Mouse (Mus musculus) ES-CJ7 (cell line): ENCODE measurements around the gene Cdc6.

Experiments
- DNase-seq: peaks from one replicate; pipeline ENCODE4 v3.0.0; 2011; ENCODE audit warnings: low read depth, low spot score

Gene Cdc6

DNA sequence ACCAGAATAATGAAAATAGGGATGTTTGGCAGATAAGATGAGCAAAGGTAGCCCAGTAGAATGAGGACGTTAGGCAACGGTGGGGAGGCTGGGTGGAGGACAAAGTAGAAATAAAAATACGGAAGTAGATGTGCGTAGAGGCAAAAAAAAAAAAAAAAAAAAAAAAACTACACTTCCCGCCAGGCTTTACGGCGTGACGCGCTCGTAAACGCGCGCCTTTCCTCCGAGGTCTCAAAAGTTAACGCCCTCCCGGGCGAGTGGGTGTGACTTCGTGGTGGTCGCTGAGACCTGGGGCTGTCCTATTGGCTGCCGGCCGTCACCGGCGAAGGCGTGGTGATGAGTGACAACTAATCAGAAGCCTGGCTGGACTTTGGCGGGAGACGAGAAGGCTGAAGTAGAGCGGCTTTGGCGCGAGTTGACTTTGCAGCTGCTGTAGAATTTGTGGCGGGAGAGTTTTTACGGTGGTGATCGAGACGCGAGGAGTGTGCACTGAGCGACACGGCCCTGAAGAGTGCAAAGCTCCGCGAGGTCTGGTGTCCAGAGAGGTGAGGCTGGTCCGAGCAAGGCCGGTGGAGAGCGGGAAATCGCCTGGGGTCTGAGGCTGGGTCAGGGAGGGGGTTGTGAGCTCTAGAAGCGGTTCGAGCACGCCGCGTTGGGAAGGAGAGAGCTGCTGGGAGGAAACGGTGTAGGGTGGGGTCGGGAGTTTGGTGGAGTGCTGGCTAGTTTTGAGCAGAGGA, at the start of gene Cdc6:
Gene Cdc6, plus strand, starts transcription at position 365 of the 737 bp plus-strand sequence.
- peak; percentile 99 for DNase-seq

DNA sequence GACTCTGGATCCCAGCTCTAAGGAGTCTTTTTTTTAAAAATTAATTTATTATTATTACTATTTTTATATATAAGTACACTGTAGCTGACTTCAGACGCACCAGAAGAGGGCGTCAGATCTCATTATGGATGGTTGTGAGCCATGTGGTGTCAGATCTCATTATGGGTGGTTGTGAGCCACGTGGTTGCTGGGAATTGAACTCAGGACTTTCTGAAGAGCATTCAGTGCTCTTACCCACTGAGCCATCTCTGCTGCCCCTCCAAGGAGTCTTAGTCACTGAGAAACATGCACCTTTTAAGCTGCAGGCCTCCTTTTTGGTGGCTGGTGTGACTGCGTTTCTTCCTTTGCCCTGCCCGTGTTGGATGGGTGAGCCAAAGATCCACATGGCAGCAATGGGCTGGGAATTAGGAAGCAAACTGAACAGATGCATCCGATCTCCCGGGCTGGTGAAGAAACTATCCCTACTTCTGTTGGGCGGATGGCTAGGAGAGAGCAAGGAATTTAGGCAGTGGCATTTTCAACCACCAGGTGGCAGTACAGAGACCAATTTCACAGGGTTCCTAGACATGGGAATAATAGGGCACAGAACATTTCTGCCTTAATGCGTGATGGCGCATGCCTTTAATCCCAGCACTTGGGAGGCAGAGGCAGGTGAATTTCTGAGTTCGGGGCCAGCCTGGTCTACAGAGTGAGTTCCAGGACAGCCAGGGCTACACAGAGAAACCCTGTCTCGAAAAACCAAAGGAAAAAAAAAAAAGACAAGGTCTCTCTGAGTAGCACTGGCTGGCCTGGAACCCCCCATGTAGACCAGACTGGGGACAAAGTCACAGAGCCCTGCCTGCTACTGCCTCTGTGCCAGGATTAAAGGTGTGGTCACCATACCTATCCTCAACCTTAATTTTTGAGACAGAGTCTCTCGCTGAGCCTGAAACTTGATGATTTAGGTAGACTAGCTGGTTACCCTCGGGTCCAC, 48.6 kb upstream of the Cdc6 start:
- DNase-seq, result peak; percentile 92

DNA sequence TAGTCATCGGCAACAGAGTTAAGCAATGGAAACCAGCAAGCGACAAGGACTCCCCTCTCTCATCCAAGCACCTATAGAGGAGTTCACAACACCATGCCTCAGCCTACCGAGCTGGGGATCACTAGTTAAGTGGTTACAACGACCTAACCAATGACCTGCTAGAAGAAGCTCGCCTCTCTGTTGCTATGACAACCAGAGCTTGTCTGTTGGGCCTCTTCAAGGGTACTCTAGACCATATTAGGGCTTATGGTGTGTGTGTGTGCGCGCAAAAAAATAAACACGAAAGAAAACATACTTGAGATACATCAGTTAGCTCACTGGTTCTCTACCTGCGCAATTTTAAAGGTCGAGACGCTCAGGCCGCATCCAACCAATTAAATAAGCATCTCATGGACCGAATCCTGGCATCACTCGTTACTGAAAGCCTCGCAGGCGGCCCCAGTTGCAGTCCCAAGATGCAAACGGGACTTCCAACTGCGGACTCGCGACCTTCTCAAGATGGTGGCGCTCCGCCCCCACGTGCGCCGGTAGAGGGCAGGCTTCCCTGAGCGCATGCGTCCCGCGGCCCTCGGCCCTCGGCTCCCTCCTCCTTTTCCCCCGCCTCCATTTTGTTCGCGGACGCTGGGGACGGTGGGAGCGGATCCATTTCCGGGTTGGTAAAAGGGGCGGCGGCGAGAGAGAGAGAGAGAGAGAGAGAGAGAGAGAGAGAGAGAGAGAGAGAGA, 44.4 kb upstream of the Cdc6 start, which contains the start of gene Wipf2:
Gene Wipf2, plus strand, starts transcription at position 611 of the 723 bp plus-strand sequence.
- DNase-seq, result peak; percentile 98

DNA sequence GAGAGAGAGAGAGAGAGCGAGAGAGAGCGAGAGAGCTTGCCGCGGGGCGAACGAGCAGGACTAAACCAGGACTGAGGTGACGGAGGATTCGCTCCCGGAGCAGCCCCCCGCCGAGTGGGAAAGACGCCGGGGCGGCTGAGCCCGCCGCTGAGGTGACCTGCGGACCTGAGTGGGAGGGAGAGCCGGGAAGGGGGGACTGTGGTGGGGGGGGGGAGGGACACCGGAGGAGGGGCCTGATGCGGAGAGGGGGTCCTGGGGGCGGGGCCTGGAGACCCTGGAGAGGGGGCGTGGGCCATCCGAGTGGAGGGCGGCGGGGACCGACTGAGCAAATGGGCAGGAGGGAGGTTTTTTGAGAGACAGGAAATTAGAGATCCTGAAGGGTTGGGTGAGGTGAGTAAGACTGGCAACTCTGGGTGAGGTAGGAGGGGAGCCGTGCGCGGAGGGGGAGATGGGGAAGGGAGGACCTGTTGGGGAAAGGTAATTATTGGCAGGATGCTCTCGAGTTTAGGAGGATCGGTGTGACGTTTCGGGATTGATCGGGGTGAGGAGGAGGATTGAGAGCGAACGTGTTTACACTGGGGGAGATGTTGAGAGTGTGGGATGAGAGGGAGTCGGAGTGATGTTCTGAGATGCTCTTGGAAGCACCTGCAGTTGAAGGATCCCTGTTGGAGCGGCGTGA, 43.7 kb upstream of the Cdc6 start:
- peak; percentile 88 for DNase-seq

DNA sequence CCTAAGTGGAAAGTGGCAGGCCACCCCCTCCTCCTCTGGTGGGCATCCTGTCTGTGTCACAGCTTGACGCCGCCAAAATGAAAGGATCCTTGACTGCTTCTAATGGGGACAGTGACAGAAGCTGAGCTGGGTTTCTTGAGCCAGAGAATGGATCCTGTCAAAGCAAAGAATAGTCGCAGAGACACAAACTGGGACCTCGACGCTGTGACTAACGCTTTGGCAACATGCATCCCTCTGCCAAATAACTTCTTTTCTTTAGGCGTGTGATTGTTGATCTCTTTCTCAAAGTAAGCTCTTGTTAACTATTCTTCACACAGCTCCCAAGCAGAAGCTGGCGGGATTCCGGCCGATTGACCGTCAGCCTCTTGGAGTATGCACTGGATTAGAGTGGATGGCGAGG, 40.3 kb upstream of the Cdc6 start:
- no peak for DNase-seq

DNA sequence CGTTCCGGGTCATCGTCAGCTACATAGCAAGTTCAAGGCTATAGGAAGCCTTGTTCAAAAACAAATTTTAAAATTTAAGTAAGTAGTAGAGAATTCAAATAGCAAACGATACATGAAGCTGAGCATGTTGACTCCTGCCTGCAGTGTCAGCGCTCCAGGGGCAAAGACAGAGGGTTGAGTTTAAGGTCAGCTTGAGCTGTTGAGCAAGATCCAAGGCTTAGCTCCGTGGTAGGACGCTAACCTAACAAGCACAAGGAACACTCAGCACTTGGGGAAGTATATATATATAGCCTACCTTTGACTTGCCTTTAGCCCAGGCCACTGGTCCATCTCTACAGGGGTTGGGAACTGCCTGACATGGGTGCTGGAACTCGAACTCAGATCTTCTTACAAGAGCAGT, 37.7 kb upstream of the Cdc6 start:
- no peak for DNase-seq

DNA sequence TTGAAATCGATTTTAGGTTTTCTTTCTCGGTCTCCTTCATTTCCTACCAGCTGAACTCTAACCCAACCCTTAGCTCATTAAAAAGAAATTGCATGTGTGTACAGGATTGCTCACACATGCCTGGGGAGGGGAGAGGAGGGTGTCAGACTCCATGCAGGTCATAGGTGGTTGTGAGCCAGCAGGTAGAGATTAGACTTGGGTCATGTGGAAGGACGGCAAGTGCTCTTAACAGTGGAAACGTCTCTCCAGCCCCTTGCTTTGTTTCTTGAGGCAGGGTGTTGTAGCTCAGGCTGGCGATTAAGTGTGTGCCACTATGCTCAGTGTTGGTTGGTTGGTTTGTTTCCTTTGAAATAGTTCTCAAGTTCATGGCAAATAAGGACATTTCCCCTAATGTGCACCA, 36.8 kb upstream of the Cdc6 start:
- DNase-seq, result no peak

DNA sequence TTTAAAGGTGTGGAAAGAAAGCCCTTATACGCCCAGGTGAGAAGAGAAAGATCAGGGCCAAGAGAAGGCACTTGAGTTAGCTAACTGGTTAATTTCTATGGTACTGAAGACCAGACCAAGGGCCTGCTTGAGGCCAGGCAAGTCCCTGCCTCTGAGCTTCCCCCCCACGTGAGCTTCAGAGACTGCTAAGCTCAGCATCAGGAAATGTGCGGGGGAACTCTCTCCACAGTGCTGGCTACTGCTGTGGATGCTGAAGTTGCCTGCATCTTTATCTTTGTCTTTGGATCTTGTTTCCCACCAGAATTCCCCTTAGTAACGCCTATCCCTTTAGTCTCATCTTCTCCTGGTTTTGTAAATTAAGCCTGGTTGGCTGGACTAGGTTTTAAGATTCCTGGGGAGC, 36.2 kb upstream of the Cdc6 start:
- no peak for DNase-seq

DNA sequence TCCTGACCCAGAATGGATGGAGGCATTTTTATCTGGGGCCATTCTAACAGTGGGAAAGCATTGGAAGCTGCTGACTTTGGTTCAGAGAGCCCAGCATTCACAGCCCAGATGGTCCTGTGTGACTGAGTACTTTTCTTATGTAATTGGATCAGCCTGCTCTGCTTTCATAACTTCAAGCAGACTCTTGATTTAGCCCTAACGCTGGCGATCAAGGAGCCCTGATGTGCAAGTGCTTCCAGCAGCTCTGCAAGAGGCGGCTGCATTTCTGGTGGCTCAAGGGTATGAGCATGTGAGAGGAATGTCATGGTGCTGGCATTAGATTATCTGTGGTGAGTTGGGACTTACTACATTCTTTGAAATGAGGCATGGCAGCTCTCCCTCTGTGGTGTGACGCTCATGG, 35.6 kb upstream of the Cdc6 start:
- no peak for DNase-seq

DNA sequence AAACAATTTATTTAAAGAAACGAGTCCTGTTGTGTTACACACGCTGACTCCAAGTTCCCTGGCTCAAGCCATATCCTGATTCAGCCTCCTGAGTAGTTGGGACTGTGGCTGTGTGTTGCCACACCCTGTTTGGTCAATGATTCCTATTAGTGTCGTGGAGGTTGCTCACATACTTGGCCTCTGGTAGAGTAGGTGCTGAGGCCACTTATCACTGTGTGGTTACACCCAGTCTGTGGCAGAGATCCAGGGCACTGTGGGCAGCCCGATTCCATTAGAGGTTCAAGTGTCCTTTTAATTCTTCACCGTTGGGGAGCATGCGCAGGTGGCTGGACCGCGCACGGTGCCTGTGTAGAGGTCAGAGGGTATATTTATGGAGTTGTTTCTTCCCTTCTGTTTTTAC, 33.7 kb upstream of the Cdc6 start:
- DNase-seq, result no peak

DNA sequence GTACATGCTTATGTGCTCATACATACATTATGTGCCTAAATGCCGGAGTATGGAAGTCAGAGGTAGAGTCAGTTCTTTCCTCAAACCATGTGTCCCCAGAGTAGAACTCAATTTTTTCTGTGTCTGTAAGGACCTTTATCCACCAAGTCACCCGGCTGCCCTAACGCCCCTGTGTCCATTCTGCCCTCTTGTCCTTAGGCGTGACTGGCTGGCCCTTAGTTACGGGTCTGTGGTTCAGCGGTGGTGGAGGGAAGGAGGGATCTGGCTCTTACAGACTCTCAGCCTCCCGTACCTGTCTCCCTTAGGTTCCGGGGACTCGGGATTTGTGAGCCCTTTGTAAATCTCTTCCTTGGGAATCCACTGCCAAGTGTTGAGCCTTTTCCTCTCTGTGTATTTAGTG, 30.6 kb upstream of the Cdc6 start:
- no peak for DNase-seq

DNA sequence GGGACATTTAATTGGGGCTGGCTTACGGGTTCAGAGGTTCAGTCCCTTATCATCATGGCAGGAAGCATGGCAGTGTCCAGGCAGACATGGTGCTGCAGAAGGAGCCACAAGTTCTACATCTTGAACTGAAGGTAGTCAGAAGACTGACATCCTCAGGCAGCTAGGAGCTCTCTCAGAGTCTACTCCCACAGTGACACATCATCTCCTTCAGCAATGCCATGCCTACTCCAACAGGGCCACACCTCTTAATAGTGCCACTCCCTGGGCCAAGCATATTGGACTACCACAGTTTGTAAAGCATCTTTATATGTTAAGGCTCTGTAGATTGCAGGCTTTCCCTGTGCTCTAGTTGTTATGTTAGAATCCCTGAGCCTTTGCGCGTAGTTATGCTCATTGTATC, 19.9 kb upstream of the Cdc6 start:
- DNase-seq, result no peak

DNA sequence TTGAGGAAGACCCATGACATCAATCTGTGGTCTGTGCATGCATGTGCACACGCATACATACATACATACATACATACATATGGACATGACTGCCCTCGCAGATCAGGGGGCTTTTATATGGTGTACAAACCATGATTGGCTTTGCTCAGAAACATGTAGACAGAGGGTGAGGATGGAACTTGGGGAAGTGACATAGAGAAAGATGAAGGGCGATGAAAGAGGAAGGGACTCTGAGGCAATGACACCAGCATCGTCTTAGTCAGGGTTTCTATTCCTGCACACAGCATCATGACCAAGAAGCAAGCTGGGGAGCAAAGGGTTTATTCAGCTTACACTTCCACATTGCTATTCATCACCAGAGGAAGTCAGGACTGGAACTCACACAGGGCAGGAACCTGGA, 18.5 kb upstream of the Cdc6 start:
- no peak for DNase-seq

DNA sequence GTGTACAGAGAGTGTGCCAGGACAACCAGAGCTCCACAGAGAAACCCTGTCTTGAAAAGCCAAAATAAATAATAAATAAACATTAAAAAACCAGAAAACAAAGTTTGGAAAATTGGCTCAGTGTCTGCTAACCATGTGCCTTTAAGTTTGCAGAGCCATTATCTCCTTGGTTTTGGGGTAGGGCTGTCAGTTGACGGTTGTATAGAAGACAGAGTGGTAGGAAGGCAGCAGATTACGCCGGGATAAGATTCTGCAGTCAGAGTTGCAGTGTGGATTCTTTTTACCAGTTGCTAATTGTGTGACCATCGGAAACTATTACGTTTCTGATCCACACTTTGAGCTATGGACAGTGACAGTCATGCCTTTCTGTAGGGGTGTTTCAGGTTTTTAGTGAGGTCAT, 17.6 kb upstream of the Cdc6 start:
- no peak for DNase-seq

DNA sequence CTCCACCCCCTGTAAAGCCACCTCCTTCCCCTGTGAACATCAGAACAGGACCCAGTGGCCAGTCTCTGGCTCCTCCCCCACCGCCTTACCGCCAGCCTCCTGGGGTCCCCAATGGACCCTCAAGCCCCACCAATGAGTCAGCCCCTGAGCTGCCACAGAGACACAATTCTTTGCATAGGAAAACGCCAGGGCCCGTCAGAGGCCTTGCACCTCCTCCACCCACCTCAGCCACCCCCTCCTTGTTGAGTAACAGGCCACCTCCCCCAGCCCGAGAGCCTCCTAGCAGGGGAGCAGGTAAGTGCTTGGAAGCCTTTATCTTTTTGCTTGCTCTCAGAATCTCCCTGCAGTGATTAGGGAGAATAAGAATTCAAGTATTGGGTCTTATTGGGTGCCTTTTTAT, 15.2 kb upstream of the Cdc6 start:
- peak; percentile 63 for DNase-seq

DNA sequence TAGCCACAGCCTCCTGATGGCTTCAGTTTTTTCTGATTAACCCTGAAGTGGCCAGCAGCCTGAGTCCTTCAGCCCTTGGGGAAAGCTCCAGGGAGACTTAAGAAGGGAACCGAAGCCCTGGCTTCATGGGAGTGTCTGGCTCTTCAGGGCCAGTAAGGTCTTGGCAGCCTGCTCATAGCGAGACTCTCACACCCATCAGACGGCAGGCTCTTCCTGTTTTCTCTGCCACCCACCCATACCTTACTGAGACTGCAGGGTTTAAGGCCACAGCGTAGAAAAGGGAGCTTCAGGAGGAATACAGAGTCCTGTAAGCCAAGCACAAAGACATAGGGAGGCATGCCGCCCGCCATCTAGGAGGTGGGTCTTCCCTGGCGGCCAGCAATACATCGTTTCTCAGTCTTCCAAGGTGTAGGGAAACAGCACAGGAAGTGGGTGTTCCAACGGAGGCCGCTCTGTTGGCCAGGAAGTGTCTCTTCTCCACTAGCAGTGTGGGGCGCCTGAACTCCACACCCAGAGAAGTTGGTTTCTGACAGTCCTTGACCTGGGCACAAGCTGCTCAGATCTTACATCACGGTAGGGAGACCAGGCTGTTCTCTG, 7.0 kb upstream of the Cdc6 start:
- no peak for DNase-seq

DNA sequence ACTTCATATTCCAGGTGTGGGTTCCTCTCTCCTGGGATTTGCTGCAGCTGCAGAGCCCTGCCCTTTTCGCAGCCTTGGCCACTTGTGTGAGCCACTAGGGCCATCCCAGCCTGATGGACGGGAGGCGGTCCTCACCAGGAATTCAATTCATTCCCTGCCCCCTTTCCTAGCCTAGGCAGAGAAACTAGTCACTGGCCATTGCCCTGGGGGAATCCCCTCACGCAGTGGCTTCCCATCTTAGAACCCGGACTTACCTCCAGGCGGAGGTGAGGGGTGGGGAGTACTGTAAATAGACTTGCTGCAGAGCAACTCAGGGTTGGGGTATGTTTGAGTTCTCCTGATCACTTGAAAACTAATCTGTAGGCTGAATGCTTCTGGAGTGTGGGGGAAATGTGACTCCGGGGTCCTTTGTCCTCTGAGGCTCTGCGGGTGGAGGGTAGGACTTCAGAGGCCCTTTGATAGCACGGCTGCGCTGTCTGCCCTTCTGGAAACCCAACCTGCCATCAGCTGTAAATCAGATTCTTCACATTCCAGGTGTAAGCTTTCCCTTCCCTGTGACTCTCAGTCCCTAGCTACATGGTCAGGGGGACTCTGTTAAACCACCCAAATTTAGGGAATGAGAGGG, 4.9 kb upstream of the Cdc6 start:
- peak; percentile 38 for DNase-seq

DNA sequence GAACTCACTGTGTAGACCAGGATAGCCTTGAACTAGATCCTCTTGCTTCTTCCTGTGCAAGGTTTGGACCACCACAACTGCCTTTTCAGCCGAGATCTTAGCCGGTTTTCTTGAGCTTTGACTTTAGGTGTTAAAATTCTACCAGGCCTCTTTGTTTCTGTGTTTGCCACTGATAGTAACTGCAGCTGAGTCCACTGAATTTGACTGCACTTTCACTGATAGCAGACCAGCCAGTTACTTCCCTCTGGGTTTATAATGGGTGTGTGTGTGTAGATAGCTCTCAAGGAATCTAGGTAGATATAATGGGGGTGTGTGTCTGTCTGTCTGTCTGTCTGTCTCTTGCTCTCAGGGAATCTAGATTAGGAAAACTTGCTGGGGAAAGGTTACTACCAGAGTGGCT, 3.0 kb upstream of the Cdc6 start:
- no peak for DNase-seq

DNA sequence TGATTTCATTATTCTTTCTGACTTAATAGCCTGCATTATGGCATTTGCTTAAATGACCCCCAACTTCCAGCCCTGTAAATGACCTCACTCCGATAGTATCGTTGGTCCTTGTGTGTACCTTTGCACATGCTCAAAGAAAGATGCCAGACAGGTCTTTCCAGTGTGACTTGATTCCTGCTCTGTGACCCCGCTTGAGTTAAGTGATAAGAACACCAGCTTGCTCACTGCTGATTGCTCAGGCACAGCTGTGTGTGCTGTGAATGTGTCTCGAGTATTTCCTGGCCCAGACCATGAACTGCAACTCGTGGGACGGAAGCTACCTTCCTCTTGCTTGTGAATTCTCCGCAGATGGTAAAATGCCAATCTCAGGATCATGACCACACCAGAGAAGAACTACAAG, 2.6 kb upstream of the Cdc6 start:
- DNase-seq, result no peak

DNA sequence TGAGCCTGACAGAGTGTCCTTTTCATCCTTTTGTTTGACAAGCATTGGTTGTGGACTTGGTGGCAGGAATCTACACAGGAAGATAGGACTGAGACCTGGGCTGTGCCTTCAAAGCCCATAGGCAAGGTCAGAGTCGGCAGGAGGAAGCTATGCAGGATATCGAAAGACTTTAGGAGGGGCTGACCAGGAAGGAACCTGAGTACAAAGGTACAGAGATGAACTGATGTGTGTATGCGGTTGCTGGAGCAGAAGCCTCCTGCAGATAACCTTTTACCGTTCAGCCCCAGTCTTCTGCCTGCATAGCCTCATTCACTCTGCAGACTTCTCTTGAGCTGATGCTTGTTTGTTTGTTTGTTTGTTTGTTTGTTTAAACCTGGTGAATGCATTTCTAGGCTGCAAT, 2.0 kb upstream of the Cdc6 start:
- DNase-seq, result no peak

DNA sequence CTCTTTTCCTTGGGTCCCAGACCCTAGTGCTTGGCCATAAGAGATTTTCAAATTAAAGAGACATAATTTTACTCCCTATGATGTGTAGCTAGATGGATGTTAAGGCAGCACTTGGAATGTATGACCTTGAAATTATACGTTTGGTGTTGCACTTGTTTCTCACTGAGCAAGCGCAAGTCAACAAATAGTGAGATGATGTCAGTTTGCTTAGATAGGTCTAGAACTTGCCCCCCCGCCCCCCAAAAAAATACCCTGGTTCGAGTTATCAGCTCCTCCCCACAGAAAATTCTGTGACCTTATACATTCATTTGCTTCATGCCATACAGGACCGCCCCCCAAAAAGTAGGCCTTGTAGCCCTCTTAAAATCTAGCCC, 551 bp upstream of the Cdc6 start:
- no peak for DNase-seq
